In genomic region chr7:145111252-145112131, GRCm38 (mm10) we compare ENCODE assay signal across 8 mouse cellular contexts.
DNase-seq lines count a peak whose midpoint lies in the region; ATAC-seq lines count a peak whose summit lies in the region.

No protein-coding gene starts in this region.

- H3K9ac ChIP-seq in lung, embryonic 15.5 days = 0 out of 2 replicates have a peak overlapping the region, but pooled peaks have one; percentile 19

- peaks cover 8% of the 10 kb centered on the region for H3K27me3 ChIP-seq in hindbrain, embryonic 10.5 days (ENCODE audit: insufficient read depth, poor library complexity, severe bottlenecking)
- H3K27me3 ChIP-seq in lung, embryonic 15.5 days = no peaks in the 10 kb centered on the region

- no peaks in the 10 kb centered on the region for H3K36me3 ChIP-seq in hindbrain, embryonic 10.5 days
- no peaks in the 10 kb centered on the region for H3K36me3 ChIP-seq in lung, embryonic 15.5 days

- no peaks in the 10 kb centered on the region for H3K9me3 ChIP-seq in hindbrain, embryonic 10.5 days
- no peaks in the 10 kb centered on the region for H3K9me3 ChIP-seq in lung, embryonic 15.5 days

- H3K27ac ChIP-seq in hindbrain, embryonic 10.5 days = peak overlapping the region; percentile 73
- peak overlapping the region; percentile 92 for H3K27ac ChIP-seq in lung, embryonic 15.5 days

- H3K4me3 ChIP-seq in hindbrain, embryonic 10.5 days = no peak overlapping the region; the same call in 1 of the 2 replicates
- H3K4me3 ChIP-seq in lung, embryonic 15.5 days = peak overlapping the region; percentile 24

- H3K4me2 ChIP-seq in lung, embryonic 15.5 days = peak overlapping the region; percentile 53

- peaks cover 36% of the 10 kb centered on the region for H3K4me1 ChIP-seq in hindbrain, embryonic 10.5 days (replicated peaks)
- peaks cover 34% of the 10 kb centered on the region for H3K4me1 ChIP-seq in lung, embryonic 15.5 days

- peak; percentile 79 for ATAC-seq in lung, embryonic 15.5 days (ENCODE audit: borderline replicate concordance, extremely low read depth, low FRiP score, low TSS enrichment)

- peak; percentile 80 for DNase-seq in 3T3-L1 (ENCODE audit: low read depth, low spot score)
- peak; percentile 92 for DNase-seq in adrenal gland, adult 2 months
- peak; percentile 72 to 80 for DNase-seq in frontal cortex, postnatal 10 days (ENCODE audit: low spot score in 2 of 2)
- peak; percentile 10 for DNase-seq in hindbrain, embryonic 10.5 days (ENCODE audit: low spot score)
- DNase-seq in layer of hippocampus, adult 9-10 months (ENCODE audit: low spot score) = peak; percentile 42
- DNase-seq in ovary, postnatal 14 days (ENCODE audit: low spot score) = peak; percentile 46
- DNase-seq in thymus, postnatal 25 days = peak; percentile 80

- 62% methylated on average over 20 of the region's 20 CpGs for WGBS in hindbrain, embryonic 10.5 days
- WGBS in lung, embryonic 15.5 days = 7% methylated on average over 20 of the region's 20 CpGs

Comparison
In these comparisons a context has a peak if more than half of its experiments do, and no peak if none do; other contexts are left out.
1. DNase-seq: peak in every context shown above with its lines; median percentile 92 in adrenal gland, adult 2 months; 80 in 3T3-L1; 80 in thymus, postnatal 25 days; 76 in frontal cortex, postnatal 10 days; 46 in ovary, postnatal 14 days; 42 in layer of hippocampus, adult 9-10 months; 10 in hindbrain, embryonic 10.5 days.